Mouse (Mus musculus): ENCODE measurements around the gene Pomgnt1.

The Pomgnt1 gene

GRCm38 (mm10) chr4:116123602-116124519, at the start of gene Pomgnt1, which contains the start of gene Rad54l:
Gene Pomgnt1, plus strand, starts transcription at chr4:116123840.
Gene Rad54l, minus strand, starts transcription at chr4:116123690.
- DNase-seq (ENCODE audit: low spot score): peak; percentile 77

DNA sequence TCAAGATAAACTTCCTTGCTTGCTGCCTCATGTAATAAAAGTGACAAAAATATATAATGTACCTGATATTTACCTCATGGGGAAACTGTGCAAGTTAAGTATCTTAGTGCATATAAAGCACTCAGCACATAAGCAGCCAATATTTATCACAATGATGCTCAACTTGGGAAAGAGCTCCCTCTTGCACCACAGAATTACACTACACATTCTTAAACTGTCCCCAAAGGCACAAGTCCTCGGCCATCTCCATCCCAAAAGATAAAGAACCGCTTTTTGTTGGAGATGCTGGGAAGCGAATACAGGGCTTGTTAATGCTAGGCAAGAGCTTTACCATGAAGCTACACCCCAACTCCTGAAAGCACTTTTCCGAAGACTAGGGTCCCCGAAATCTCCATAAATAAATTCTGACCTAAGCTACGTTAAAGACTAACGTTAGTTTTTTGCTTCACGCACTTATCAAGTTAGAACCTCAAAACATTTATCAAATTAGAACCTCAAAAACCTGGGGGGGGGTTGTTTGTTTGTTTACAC, 49.4 kb upstream of the Pomgnt1 start:
- no peak for DNase-seq (ENCODE audit: low spot score)

DNA sequence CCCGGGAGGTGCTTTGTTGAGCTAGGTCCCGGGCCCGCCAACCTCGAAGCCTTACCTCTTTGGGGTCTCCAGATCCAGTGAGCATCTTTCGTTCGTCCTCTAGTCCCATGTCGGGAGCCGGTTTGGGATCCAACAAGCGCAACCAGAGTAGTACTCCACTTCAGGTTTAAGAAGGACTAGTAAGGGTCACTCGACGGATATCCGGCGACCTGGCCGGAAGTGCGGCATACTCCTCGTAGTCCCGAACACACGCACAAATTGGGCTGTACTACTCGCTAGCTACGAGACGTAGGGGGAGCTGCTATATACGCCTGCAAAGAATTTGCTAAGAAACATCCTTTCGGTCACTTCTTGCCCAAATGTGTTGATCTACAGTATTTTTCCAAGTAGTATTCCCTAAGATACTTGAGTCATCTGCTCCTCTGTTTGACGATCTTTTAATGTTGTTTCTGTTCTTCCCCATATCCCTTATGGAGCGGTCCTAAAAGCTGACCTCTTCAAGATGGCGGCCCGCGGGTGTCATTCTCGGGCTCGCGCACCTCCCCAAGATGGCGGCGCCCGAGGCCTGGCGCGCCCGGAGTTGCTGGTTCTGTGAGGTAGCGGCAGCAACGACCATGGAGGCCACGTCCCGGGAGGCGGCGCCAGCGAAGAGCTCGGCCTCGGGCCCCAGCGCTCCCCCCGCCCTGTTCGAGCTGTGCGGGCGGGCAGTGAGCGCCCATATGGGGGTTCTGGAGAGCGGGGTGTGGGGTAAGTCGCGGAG, 48.6 kb upstream of the Pomgnt1 start, which contains the start of the genes Uqcrh and Lrrc41:
TSS of gene Uqcrh (minus strand) at position 211 of the 760 bp plus-strand sequence.
TSS of gene Lrrc41 (plus strand) at position 409 of the 760 bp plus-strand sequence.
- peak; percentile 98 for DNase-seq (ENCODE audit: low spot score)

DNA sequence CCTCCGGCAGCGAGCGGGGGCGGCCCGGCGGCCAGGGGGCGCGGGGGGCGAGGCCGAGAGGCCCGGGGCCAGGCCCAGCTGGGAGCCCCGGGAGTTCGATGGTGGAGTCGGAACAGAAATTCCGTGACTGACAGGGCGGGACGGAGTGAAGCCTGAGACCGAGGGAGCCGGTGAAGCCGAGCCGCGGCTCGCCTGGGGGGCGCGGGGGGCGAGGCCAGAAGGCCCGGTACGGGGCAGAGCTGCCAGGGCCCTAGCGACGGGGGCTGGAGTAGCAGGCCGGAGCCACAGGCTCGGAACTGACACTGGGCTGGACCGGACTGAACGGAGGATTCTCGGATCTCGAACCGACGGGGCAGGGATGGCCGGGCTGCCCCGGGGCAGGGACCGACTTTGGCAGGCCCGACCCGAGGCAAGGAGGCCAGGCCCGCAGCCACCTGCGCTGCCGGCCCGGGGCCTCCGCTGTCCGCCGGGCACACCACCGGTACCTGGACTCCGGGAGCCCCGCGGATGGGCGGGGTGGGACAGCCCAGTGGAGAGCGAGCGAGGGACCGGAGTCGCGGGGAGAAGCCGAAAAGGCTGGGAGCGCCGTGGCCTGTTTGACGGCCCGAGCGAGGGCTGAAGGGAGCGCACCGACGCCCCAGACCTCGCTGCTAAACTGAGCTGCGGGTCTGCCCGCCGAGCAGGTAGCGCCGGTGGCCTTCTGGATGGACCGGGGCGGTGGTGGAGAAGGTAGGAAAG, 47.8 kb upstream of the Pomgnt1 start:
- peak; percentile 65 for DNase-seq (ENCODE audit: low spot score)

DNA sequence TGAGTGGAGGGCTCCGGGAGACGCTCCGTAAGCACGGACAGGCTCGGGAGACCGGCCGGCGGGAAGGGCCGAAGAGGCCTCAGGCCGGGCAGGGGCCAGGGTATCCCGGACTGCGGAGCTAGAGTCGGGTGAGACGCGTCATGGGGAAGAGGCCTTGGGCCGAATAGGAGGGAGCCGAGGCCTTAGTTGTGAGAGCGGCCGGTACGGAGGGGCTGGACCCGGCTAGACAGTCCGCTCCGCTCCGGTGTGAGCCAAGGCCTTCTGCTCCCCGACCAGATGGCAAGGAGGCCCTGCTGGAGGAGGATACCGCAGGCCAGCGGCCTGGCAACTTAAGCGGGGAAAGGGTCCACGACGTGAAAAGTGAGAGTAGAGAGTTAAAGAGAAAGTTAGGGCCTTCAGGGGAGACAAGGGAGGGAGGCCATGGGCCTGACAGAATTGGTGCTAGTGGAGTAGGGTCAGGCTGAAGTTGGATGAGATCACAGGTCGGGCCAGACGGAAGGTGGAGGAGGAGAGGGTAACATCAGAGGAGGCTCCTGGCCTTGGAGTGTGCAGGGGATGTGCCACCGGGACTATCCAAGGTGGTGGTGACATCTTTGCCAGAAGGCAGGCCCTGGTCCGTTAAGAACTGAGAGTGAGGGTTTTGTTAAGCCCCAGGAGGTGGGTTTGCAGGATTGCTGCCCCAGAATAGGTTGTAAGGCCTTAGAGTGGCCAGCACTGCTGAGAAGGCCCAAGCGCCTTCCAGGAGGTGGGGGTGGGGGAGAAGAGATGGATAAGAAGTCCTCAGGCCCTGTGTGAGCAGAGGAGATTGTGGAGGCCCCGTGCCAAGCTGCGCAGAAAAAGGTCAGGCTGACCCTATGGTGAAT, 47.0 kb upstream of the Pomgnt1 start:
- DNase-seq (ENCODE audit: low spot score): peak; percentile 25

GRCm38 (mm10) chr4:116077240-116078095, 46.2 kb upstream of the Pomgnt1 start:
- no peak for DNase-seq (ENCODE audit: low spot score)

GRCm38 (mm10) chr4:116088510-116089249, 35.0 kb upstream of the Pomgnt1 start:
- DNase-seq (ENCODE audit: low spot score): no peak

- DNase-seq (ENCODE audit: low spot score): no peak
Measured at GRCm38 (mm10) chr4:116096291-116096690, 27.3 kb upstream of the Pomgnt1 start.

DNA sequence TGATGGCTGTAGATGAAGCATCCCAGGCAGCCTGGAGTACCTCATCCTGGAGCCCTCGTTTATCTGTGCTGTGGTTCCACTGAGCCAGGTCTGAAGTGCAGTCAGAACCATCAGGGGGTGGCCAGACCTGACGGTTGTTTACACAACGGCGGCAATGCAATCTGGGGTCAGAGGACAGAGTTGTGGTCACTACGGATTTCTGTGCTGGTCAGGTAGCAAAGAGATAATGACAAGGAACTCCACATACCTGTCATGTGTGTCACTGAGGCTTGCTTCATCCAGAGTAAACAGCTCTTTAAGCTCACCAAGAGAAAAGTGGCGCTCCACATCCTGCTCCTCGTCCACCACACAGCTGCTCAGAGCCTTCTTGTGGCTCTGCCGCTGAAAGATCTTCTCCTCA, 26.4 kb upstream of the Pomgnt1 start:
- no peak for DNase-seq (ENCODE audit: low spot score)

GRCm38 (mm10) chr4:116100959-116101358, 22.7 kb upstream of the Pomgnt1 start:
- DNase-seq (ENCODE audit: low spot score): no peak

- no peak for DNase-seq (ENCODE audit: low spot score)
Measured at GRCm38 (mm10) chr4:116105278-116105677, 18.4 kb upstream of the Pomgnt1 start.

DNA sequence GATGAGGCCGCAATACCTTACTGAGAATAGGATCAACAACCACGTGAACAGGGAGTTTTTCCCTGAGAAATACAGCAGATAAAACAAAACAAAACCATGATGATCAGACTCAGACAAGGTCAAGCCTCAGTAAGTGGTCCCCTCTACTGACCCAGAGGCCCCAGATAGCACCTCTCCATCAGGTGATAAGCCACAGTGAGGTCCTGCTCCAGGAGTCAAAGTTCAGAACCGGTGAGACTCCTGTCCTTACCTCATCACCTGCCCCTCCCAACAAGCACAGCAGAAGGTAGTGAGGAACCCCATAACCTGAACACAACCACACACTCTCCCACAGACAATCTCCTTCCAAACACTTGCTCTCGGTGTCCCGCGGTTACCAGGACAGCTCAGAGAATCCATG, 12.9 kb upstream of the Pomgnt1 start:
- DNase-seq (ENCODE audit: low spot score): no peak

- DNase-seq (ENCODE audit: low spot score): no peak
Measured at GRCm38 (mm10) chr4:116111486-116111885, 12.2 kb upstream of the Pomgnt1 start.

- DNase-seq (ENCODE audit: low spot score): no peak
Measured at GRCm38 (mm10) chr4:116122762-116123161, 878 bp upstream of the Pomgnt1 start.

DNA sequence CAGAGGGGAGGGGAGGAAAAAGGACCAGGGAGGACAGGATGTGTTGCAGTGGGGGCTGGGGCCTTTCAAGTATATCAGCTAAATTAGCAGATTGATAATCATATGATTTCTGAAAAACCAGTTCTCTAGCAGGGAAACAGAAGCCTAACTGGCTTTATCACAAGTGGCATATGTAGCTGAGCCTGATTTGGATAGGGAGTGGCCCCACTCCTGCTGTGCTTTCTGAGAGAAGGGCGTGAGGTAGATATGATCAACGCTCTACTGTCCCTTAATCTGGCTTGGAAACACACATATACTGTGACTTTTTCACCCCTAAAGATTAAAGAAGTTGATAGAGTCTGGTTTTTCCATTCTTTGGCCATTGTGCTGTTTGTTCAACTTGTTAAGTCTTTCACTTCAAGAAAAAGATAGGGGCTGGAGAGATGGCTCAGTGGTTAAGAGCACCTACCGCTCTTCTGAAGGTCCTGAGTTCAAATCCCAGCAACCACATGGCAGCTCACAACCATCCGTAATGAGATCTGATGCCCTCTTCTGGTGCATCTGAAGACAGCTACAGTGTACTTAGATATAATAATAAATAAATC, 2.3 kb downstream of the Pomgnt1 start:
- DNase-seq (ENCODE audit: low spot score): no peak

- no peak for DNase-seq (ENCODE audit: low spot score)
Measured at GRCm38 (mm10) chr4:116127956-116128355, 4.3 kb downstream of the Pomgnt1 start.

DNA sequence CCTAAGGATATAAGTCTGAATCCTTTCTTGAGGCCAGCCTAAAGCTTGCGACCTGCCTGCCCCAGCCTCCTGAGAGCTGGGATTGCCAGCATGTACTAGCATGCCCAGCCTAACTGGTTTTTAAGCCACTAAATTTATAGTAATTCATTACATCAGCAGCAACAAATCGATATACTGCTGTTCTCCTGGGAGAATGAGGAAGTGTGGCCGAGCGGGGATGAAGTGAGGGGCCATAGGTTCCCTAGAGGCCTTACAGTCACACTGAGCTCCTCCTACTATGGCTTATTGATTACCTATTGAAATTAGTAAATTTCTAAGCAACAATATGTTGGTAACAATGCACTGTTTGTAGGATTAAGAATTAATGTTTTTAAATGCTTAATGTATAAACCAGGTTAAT, 9.5 kb downstream of the Pomgnt1 start:
- DNase-seq (ENCODE audit: low spot score): no peak

DNA sequence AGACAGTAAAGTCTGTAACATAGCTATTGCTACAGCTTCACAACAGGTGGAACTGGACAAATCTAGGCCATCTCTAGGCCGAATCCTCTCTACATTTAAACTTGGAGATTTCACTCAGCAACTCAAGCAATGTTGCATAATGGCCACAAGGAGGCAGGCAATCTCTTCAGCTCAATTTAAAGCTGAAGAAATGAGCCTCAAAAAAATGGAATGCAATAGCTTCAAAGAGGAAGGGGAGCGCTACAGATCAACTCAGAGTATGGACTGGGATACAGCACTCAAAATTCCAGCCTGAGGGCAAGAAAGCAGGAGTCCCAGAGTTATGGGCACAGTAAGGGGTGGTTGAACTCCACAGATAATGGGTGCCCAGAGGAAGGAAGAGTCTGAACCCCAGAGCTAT, 11.3 kb downstream of the Pomgnt1 start:
- DNase-seq (ENCODE audit: low spot score): no peak

Data from layer of hippocampus, adult 11-12 months (tissue).